Mouse (Mus musculus) adrenal gland, adult 10 weeks (tissue): Measurements from ENCODE around the gene Apobec1. TPM values are rescaled to one million over a fixed set of nuclear protein-coding genes. Genes with fewer than 3 reads are reported as not detected.

Experiments used
- polyA plus RNA-seq: library from polyadenylated mRNA; stranded (reverse); fragments of 350-450 nt; fragmentation: Illumina TruSeq; extraction: RNeasy Lipid Tissue Mini Kit (QIAGEN cat#74804); gene quantifications from one replicate; pipeline ENCODE4 v1.2.3, GENCODE M21; 2014; ENCODE audit warnings: low read depth, low replicate concordance

Gene Apobec1
- 9.3 TPM for polyA plus RNA-seq

DNA sequence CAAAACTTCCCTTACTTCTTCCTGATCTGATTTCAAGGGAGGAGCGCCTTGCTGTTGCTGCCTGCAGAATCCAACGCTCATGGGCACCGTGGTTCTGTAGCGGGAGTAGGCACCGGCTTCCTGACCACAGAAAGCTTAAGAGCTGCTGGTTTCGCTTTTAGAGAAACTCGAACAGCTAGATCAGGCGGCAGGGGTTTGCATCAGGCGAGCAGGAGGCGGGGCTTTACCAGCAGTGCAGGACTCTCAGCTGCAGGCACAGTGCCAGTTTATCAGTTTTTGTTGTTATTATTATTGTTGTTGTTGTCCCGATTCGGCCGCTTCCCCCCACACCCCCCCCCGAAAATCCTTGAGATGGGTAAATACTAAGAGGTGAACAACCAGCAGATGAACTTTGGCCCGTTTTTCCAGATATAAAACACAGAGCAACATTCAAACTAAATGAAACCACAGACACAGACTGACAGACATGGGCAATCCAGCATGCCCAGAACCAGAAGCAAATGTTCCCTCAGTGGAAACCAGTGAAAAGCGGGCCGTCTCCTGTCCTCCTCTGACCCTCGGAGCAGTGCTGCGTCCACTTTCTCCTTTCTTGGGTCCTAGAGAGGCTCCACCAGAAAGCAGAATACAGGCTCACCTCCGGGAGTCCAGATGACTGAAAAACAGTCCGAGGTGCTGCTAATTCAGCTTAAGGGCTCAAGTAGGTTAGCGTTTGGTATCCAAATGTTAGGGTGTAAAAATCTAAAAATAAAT, at the start of gene Apobec1:
Apobec1 (minus strand) TSS at position 203 of the 750 bp plus-strand sequence.

DNA sequence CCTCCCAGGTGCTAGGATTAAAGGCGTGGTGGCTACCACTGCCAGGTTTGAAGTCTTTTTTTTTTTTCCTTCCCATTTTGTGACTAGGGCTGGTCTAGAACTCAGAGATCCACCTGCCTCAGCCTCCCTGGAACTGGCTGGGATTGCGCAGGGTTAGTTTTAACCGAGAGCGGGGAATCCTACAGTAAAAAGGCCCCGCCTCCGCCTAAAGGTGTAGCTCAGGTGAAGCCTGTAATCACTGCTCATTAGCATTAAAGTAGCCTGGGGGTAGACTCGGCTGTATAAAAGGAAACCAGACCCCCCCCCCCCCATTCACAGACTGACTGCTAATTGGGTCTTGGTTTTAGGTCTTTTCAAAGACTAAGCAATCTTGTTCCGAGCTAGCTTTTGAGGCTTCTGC, 23.9 kb upstream of the Apobec1 start, which contains the start of gene Dppa3:
Dppa3 (plus strand) TSS at position 301 of the 400 bp plus-strand sequence.

DNA sequence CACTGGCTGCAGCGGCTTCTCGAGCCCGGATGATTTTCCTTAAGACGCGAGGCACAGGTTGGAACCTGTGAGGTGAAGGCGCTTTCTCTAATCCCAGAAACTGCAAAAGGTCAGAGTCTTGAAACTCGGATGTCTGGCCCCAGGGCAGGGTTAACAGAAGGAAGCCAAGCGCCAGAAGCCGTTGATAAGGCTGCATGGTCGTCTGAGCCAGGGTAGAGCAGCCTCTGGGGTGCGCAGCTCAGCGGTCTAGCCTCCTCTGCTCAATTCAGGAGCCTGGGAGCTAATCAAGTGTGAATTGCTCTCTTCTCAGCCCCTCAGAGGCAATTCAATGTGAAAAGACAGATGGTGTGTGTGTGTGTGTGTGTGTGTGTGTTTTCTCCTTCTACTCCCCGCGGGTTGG, 7.5 kb upstream of the Apobec1 start, which contains the start of gene Gdf3:
Gdf3 (minus strand) TSS at position 317 of the 400 bp plus-strand sequence.

DNA sequence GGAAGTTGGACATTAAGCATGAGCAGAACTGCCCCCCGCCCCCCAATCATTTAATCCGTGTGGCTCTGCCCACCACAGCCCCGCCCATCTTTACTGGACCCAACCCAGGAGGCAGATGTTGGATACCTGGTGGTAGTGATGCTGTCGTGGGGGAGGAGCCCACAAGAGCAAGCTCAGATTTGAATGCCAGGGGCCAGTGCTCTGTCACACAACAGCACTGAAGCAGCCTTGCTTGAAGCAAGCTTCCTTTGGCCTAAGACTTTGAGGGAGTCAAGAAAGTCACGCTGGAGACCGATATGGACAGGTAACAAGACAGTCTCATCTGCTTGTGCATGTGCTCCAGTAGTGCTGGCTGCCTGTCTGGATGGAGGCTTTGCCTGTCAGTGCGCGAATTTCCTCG, 48.6 kb downstream of the Apobec1 start, which contains the start of gene Aicda:
Aicda (plus strand) TSS at position 196 of the 400 bp plus-strand sequence.

Other genes with a start within 250 kb of the Apobec1 start
- gene Rimklb, start 103.7 kb downstream of the Apobec1 start, polyA plus RNA-seq: 0.23 TPM
- 18.7 TPM for gene Mfap5, start 96.6 kb downstream of the Apobec1 start, polyA plus RNA-seq
- not detected for gene Aicda, start 48.6 kb downstream of the Apobec1 start, polyA plus RNA-seq
- gene Gdf3, start 7.6 kb upstream of the Apobec1 start, polyA plus RNA-seq: 0.35 TPM
- gene Dppa3, start 24.0 kb upstream of the Apobec1 start, polyA plus RNA-seq: not detected
- gene Nanog, start 105.0 kb upstream of the Apobec1 start, polyA plus RNA-seq: not detected
- 5.4 TPM for gene Slc2a3, start 199.2 kb upstream of the Apobec1 start, polyA plus RNA-seq
- gene Foxj2, start 217.5 kb upstream of the Apobec1 start, polyA plus RNA-seq: 14.1 TPM